Mouse (Mus musculus): ENCODE data around the gene Vmo1.

The Vmo1 gene

GRCm38 (mm10) chr11:70467902-70468619 lies 46.4 kb downstream of the Vmo1 start:
- DNase-seq = no peak

GRCm38 (mm10) chr11:70465824-70466223 lies 48.6 kb downstream of the Vmo1 start:
- peak; percentile 49 to 62 for DNase-seq

- no peak for DNase-seq
These were observed 49.2 kb downstream of the Vmo1 start for GRCm38 (mm10) chr11:70465211-70465610.

DNA sequence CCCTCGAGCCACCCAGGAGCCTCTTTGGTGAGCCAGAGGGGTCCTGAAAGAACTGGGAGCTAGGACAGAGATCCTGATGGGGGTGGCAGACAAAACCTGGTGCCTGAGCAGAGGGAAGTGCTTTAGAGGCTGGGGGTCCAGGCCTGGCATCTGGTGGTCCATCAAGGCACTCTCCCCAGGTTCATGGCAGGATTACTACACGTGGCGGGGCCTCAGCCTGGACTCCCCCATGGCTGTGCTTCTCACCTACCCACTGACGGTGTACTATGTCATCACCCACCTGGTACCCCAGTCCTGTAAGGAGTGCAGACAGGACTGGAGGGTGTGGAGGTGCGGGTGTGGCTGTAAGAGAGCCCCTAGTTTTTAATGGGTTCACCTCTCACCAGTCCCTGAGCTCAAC lies 50.4 kb downstream of the Vmo1 start:
- DNase-seq = no peak
